Mouse (Mus musculus) CH12.LX (cell line): ENCODE results near the gene Etv1. TPM values are rescaled to one million over a fixed set of nuclear protein-coding genes. Genes with fewer than 3 reads are reported as not detected.

Experiments
- DNase-seq: peaks from one replicate; pipeline ENCODE4 v3.0.0-alpha.2; 2013; ENCODE audit errors: extremely low read depth
- H3K27ac ChIP-seq: 2 replicates; pipeline ENCODE4 v1.5.1; 2012; ENCODE audit warnings: low read depth, mild to moderate bottlenecking, control low read depth, moderate library complexity; ENCODE audit not compliant: insufficient read depth
- H3K27me3 ChIP-seq: replicated peaks from 2 replicates; pipeline ENCODE3; 2012; ENCODE audit warnings: inconsistent platforms
- H3K36me3 ChIP-seq, 2 experiments: replicated peaks in 1 of 2; 2 replicates each; pipeline versions ENCODE3 to v1.6.1; 2012; ENCODE audit warnings: inconsistent platforms in 1 of 2, low read length in 1 of 2, mild to moderate bottlenecking in 1 of 2, mixed read lengths in 1 of 2, moderate library complexity in 1 of 2; ENCODE audit not compliant: control insufficient read depth in 1 of 2, insufficient read depth in 1 of 2
- H3K4me1 ChIP-seq, 2 experiments: 2 replicates each; pipeline ENCODE4 v1.6.1; 2012; ENCODE audit warnings: inconsistent platforms in 1 of 2, moderate library complexity in 1 of 2; ENCODE audit not compliant: insufficient read depth in 2 of 2, control insufficient read depth in 1 of 2
- H3K4me2 ChIP-seq: 2 replicates; pipeline ENCODE4 v1.6.1; 2012; ENCODE audit warnings: low read depth, mild to moderate bottlenecking, control low read depth; ENCODE audit not compliant: poor library complexity, insufficient read depth, severe bottlenecking
- H3K4me3 ChIP-seq, 3 experiments: fragments of 150-350 bp in 1 of 3; sonication (generic) in 1 of 3; replicated peaks in 1 of 3; 2 replicates each; pipeline versions ENCODE3 to v1.5.1; 2011 to 2012; ENCODE audit warnings: low read depth in 2 of 3, low read length in 2 of 3, mild to moderate bottlenecking in 2 of 3, moderate library complexity in 2 of 3, control low read depth in 1 of 3, improper control_type of control experiment in 1 of 3, inconsistent platforms in 1 of 3, mixed read lengths in 1 of 3; ENCODE audit not compliant: poor library complexity in 1 of 3
- H3K79me2 ChIP-seq: replicated peaks from 2 replicates; pipeline ENCODE4 v1.6.1; 2012; ENCODE audit warnings: mild to moderate bottlenecking, moderate library complexity; ENCODE audit not compliant: control insufficient read depth, poor library complexity, insufficient read depth, severe bottlenecking; ENCODE audit errors: extremely low read depth
- H3K9ac ChIP-seq: 2 replicates; pipeline ENCODE4 v1.6.1; 2012; ENCODE audit warnings: low read depth, mild to moderate bottlenecking, control low read depth, moderate library complexity; ENCODE audit not compliant: insufficient read depth
- H3K9me3 ChIP-seq: replicated peaks from 2 replicates; pipeline ENCODE3; 2012; ENCODE audit warnings: low read length, inconsistent platforms, mixed read lengths
- BHLHE40 ChIP-seq: IDR thresholded peaks from 2 replicates; pipeline ENCODE4 v1.6.1; 2011; ENCODE audit warnings: mild to moderate bottlenecking, low read depth, low read length, improper control_type of control experiment
- EP300 ChIP-seq: IDR thresholded peaks from 2 replicates; pipeline ENCODE4 v1.6.1; 2011; ENCODE audit warnings: low read length, improper control_type of control experiment
- ETS1 ChIP-seq: conservative IDR thresholded peaks from 2 replicates; pipeline ENCODE4 v1.6.1; 2012; ENCODE audit warnings: low read depth, mild to moderate bottlenecking, inconsistent platforms, low read length, improper control_type of control experiment, moderate library complexity
- IRF4 ChIP-seq: IDR thresholded peaks from 2 replicates; pipeline ENCODE4 v1.6.1; 2014; ENCODE audit warnings: low read depth, mild to moderate bottlenecking, inconsistent platforms, low read length, improper control_type of control experiment
- JUN ChIP-seq: IDR thresholded peaks from 2 replicates; pipeline ENCODE4 v1.6.1; 2011; ENCODE audit warnings: low read depth, mild to moderate bottlenecking, low read length, improper control_type of control experiment, moderate library complexity; ENCODE audit not compliant: insufficient read depth
- JUND ChIP-seq: conservative IDR thresholded peaks from 2 replicates; pipeline ENCODE4 v1.6.1; 2011; ENCODE audit warnings: low read depth, low read length, improper control_type of control experiment
- KAT2A ChIP-seq: IDR thresholded peaks from 2 replicates; pipeline ENCODE4 v1.6.1; 2012; ENCODE audit warnings: low read length, improper control_type of control experiment, inconsistent platforms; ENCODE audit not compliant: insufficient replicate concordance
- MAX ChIP-seq: IDR thresholded peaks from 2 replicates; pipeline ENCODE4 v1.6.1; 2011; ENCODE audit warnings: low read length, improper control_type of control experiment
- NRF1 ChIP-seq: IDR thresholded peaks from 2 replicates; pipeline ENCODE4 v1.6.1; 2014; ENCODE audit warnings: low read depth, mild to moderate bottlenecking, inconsistent platforms, low read length, improper control_type of control experiment, moderate library complexity
- PAX5 ChIP-seq: IDR thresholded peaks from 2 replicates; pipeline ENCODE4 v1.6.1; 2012; ENCODE audit warnings: low read length, inconsistent platforms, mixed read lengths
- SIN3A ChIP-seq: IDR thresholded peaks from 2 replicates; pipeline ENCODE4 v1.6.1; 2012; ENCODE audit warnings: low read length, improper control_type of control experiment, inconsistent platforms
- USF1 ChIP-seq: IDR thresholded peaks from 2 replicates; pipeline ENCODE4 v1.6.1; 2014; ENCODE audit warnings: low read depth, mild to moderate bottlenecking, inconsistent platforms, low read length, improper control_type of control experiment
- USF2 ChIP-seq: conservative IDR thresholded peaks from 2 replicates; pipeline ENCODE4 v1.6.1; 2011; ENCODE audit warnings: low read depth, low read length, improper control_type of control experiment
- ZMIZ1 ChIP-seq: IDR thresholded peaks from 2 replicates; pipeline ENCODE4 v1.6.1; 2012; ENCODE audit warnings: low read depth, mild to moderate bottlenecking, inconsistent platforms, low read length, improper control_type of control experiment
- ZNF384 ChIP-seq: IDR thresholded peaks from 2 replicates; pipeline ENCODE4 v1.6.1; 2012; ENCODE audit warnings: low read depth, low read length, improper control_type of control experiment, inconsistent platforms
- dilution Hi-C: fragments of 300-500 bp; cut with MboI; formaldehyde crosslinking; loops from 2 replicates; pipeline ENCODE4 v1.14.3; 2020; ENCODE audit warnings: low sequenced_read_pairs; ENCODE audit not compliant: extremely low pct_unique_long_range_greater_than_20kb, extremely low pct_ligation_motif_present
- in situ Hi-C: fragments of 300-500 bp; cut with MboI; formaldehyde crosslinking; loops from 3 replicates; pipeline ENCODE4 v1.14.3; 2019; ENCODE audit warnings: low sequenced_read_pairs, low pct_ligation_motif_present, low pct_unique_long_range_greater_than_20kb, mixed read lengths
- polyA plus RNA-seq: library from polyadenylated mRNA; unstranded; fragments of >175 nt; gene quantifications from 2 replicates; pipeline ENCODE4 v1.2.1, GENCODE M21; 2012; ENCODE audit warnings: low read depth; ENCODE audit not compliant: insufficient read length
- total RNA-seq, 2 experiments: library from RNA; depleted of rRNA; stranded (reverse); fragments of 300-350 nt in 1 of 2; fragments of >200 nt in 1 of 2; gene quantifications; 2 replicates each; pipeline ENCODE4 v1.2.3; 2012 to 2014

The Etv1 gene
- total and polyA plus RNA-seq, 3 experiments = 3.4 to 5.4 (median 4.4) TPM

DNA sequence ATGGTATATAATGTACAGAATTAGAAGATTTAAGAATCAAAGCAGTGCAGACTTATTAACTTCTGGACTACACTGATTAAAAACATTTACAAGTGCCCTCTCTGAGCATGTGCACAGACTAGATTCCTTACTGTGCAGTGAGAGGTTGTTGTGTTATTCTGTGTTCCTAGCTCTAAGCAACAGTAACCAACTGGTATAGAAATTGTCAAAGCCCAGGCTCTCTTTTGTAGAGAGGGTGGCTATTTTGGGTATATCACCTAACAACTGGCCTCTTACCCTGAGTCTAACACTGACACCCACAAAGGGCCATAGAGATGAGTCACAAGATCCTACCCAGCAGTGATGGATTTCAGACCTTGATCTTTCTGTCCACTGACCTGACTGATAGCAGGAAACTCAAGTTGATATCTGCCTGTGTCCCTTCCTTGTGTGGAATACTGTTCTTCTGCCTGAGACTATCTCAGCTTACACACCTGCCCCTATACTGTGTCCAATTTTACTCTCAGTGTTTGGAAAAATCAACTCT, 95.4 kb downstream of the Etv1 start:
- DNase-seq = no peak
- Histone ChIP-seq H3K4me2 (no peak overlapping the region), H3K27ac (no peak overlapping the region), H3K36me3 (no peaks in the 10 kb centered on the region), H3K4me3 (no peak overlapping the region), H3K79me2 (no peaks in the 10 kb centered on the region), H3K9me3 (no peaks in the 10 kb centered on the region), H3K9ac (no peak overlapping the region), H3K4me1 (no peaks in the 10 kb centered on the region), H3K27me3 (no peaks in the 10 kb centered on the region)
- dilution Hi-C loops = no loop called here
- in situ Hi-C loops = no loop called here
- TF ChIP-seq USF1 (no peak), BHLHE40 (no peak), NRF1 (no peak), SIN3A (no peak), JUND (no peak)

DNA sequence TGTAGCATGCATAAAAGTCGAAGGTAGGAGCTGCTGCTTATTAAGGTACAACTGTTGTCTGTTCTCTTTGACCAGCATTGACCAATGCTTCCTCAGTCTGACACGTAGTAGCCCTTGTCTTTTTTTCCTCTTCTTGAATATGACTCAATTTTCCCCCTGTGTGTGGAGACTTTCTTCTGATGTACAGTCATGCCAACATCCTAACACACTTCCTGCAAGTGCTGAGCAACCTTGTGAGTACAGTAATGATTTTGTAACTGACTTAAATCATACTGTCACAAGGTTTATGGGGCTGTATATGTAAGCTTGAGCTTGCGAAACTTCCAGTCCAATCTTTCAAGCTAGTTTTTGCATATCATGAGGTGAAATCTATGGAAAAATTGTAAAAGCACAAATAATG, 125.3 kb downstream of the Etv1 start:
- Histone ChIP-seq H3K4me1 (peaks cover 4 to 24% of the 10 kb centered on the region in 2 experiments), H3K27ac (no peak overlapping the region), H3K27me3 (no peaks in the 10 kb centered on the region), H3K4me3 (no peak overlapping the region), H3K79me2 (no peaks in the 10 kb centered on the region), H3K9me3 (no peaks in the 10 kb centered on the region), H3K4me2 (no peak overlapping the region), H3K9ac (no peak overlapping the region), H3K36me3 (no peaks in the 10 kb centered on the region)
- 0 out of 2 replicates have a peak, but pooled peaks have one; percentile 32 for TF ChIP-seq IRF4
- no peak for TF ChIP-seq JUN
- peak; percentile 68 for TF ChIP-seq BHLHE40
- no peak for TF ChIP-seq USF1
- 0 out of 2 replicates have a peak, but pooled peaks have one; percentile 36 for TF ChIP-seq ZNF384
- TF ChIP-seq EP300 = peak; percentile 69
- TF ChIP-seq ETS1 = peak; percentile 64; the same call in 1 of the 2 replicates
- TF ChIP-seq MAX = no peak
- TF ChIP-seq KAT2A = no peak
- in situ Hi-C loops (no loop called here), dilution Hi-C loops (no loop called here)
- peak; percentile 12 for DNase-seq

DNA sequence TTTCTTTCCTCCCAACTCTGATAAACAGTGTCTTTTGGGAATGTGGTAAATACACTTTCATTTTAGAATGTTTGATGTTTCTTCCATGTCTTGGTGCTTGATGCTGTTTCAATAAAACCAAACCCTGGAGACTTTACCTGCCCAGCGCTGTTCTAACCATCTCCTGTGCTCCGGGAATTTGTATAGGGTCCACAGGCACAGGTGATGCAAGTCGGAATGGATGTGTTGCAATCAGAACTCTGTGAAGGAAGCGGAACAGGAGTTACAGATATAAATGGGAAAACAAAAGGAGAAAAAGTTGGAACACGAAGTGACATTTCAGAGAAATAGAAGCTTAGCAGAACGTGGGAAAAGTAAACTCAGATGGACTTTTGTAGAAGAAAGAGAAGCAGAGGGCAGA, 127.1 kb downstream of the Etv1 start:
- H3K27me3 ChIP-seq = no peaks in the 10 kb centered on the region
- TF ChIP-seq ZNF384 (no peak), ZMIZ1 (no peak), PAX5 (no peak), USF2 (no peak)
- no peak overlapping the region for H3K27ac ChIP-seq
- H3K4me2 ChIP-seq = no peak overlapping the region
- peaks cover 4 to 24% of the 10 kb centered on the region in 2 experiments for H3K4me1 ChIP-seq
- DNase-seq = no peak
- dilution Hi-C loops (no loop called here), in situ Hi-C loops (no loop called here)
- no peaks in the 10 kb centered on the region for H3K36me3 ChIP-seq
- no peaks in the 10 kb centered on the region for H3K9me3 ChIP-seq
- H3K4me3 ChIP-seq = no peak overlapping the region
- no peak overlapping the region for H3K9ac ChIP-seq
- H3K79me2 ChIP-seq = no peaks in the 10 kb centered on the region
